Mouse (Mus musculus) limb, embryonic 13.5 days (tissue): ENCODE measurements around the gene Metap1. TPM values are rescaled to one million over a fixed set of nuclear protein-coding genes. Genes with fewer than 3 reads are reported as not detected.

Experiments used
- ATAC-seq: fragments of 200-750 bp; cut with Nextera tagmentation; 2 replicates; pipeline ENCODE4 v1.8.0; 2017; ENCODE audit warnings: low read depth, moderate number of reproducible peaks, moderate TSS enrichment; ENCODE audit not compliant: low FRiP score
- H3K27ac ChIP-seq: fragments of 300-500 bp; sonication (generic); 2 replicates; pipeline ENCODE4 v1.5.1; 2015; ENCODE audit warnings: inconsistent platforms, mild to moderate bottlenecking, moderate library complexity
- H3K27me3 ChIP-seq: fragments of 300-500 bp; sonication (generic); 2 replicates; pipeline ENCODE4 v1.6.1; 2015; ENCODE audit warnings: mild to moderate bottlenecking, inconsistent platforms
- H3K36me3 ChIP-seq: fragments of 300-500 bp; sonication (generic); 2 replicates; pipeline ENCODE4 v1.6.1; 2015; ENCODE audit warnings: inconsistent platforms, mild to moderate bottlenecking, moderate library complexity
- H3K4me1 ChIP-seq: fragments of 300-500 bp; sonication (generic); 2 replicates; pipeline ENCODE4 v1.6.1; 2015; ENCODE audit warnings: inconsistent platforms
- H3K4me2 ChIP-seq: fragments of 300-500 bp; sonication (generic); replicated peaks from 2 replicates; pipeline ENCODE4 v1.6.1; 2015; ENCODE audit warnings: inconsistent platforms, mild to moderate bottlenecking, moderate library complexity
- H3K4me3 ChIP-seq: fragments of 300-500 bp; sonication (generic); 2 replicates; pipeline ENCODE4 v1.5.1; 2015; ENCODE audit warnings: moderate library complexity, mild to moderate bottlenecking, inconsistent platforms
- H3K9ac ChIP-seq: fragments of 300-500 bp; sonication (generic); 2 replicates; pipeline ENCODE4 v1.6.1; 2015; ENCODE audit warnings: mild to moderate bottlenecking, inconsistent platforms
- H3K9me3 ChIP-seq: fragments of 300-500 bp; sonication (generic); 2 replicates; pipeline ENCODE4 v1.6.1; 2016; ENCODE audit warnings: inconsistent platforms
- WGBS: fragments of 180-500 bp; shearing (Covaris S2); methylation state at CpG from one replicate; pipeline ENCODE4 v1.1.7; 2015; 5-methylcytosine and 5-hydroxymethylcytosine counted together
- microRNA counts: library from miRNA; unstranded; fragments of <30 nt; microRNA quantifications from one replicate; lab custom pipeline; 2016
- microRNA-seq: library from miRNA; unstranded; fragments of <30 nt; microRNA quantifications from one replicate; pipeline ENCODE4, GENCODE M21; 2016
- polyA plus RNA-seq: library from polyadenylated mRNA; unstranded; fragments of >200 nt; fragmentation: Nextera tagmentation; extraction: Ambion mirVana; gene quantifications from 2 replicates; pipeline ENCODE4 v1.2.1, GENCODE M21; 2015

The Metap1 gene
- polyA plus RNA-seq, 1 experiment from 2014 or later, result 44.0 TPM

DNA sequence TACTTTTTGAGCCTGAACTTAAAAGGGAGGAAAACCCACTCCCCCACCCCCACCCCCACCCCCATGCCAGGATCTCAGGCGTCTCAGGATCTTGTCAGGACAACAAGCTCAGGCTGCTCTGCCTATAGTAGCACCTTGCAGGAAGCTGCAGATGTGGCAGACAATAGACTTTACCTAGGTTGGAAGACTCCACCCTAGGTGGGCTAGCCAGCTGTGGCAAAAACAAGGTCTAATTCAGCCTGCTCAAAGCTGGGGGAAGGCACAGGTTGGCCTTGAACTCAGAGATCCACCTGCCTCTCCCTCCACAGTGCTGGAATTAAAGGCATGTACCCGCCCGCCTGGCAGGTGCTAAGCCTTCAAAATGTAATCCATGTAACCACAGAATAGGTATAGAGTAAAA, 50.6 kb downstream of the Metap1 start:
- Histone ChIP-seq H3K4me3 (no peak overlapping the region), H3K4me1 (peaks cover 4% of the 10 kb centered on the region), H3K27ac (no peak overlapping the region), H3K4me2 (no peak overlapping the region), H3K36me3 (no peaks in the 10 kb centered on the region), H3K27me3 (no peaks in the 10 kb centered on the region), H3K9ac (no peak overlapping the region), H3K9me3 (no peaks in the 10 kb centered on the region)
- WGBS, result 66% methylated on average over 3 of the region's 3 CpGs
- ATAC-seq, result no peak

DNA sequence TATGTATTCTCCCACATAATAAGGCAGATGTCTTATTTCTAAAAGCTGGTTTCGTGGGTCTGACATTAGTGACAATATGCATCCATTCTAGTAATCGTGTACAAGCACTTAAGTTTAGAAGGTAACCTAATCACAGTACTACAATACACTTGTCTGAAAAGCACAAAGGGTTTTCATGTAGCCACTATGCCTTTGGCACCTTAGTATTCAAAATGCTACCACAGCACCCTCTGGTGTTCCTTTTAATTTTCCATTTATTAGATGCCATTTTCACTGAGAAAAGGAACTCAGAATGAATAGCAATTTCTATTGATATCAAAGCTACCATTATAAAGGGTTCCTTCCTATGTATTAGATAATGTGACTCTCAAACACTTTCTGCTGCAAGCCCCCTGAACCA, 57.5 kb downstream of the Metap1 start:
- Histone ChIP-seq H3K9me3 (no peaks in the 10 kb centered on the region), H3K36me3 (no peaks in the 10 kb centered on the region), H3K9ac (no peak overlapping the region), H3K4me2 (no peak overlapping the region), H3K27me3 (no peaks in the 10 kb centered on the region), H3K27ac (no peak overlapping the region), H3K4me3 (no peak overlapping the region), H3K4me1 (no peaks in the 10 kb centered on the region)
- WGBS, result 78% methylated on average over 2 of the region's 2 CpGs
- no peak for ATAC-seq

DNA sequence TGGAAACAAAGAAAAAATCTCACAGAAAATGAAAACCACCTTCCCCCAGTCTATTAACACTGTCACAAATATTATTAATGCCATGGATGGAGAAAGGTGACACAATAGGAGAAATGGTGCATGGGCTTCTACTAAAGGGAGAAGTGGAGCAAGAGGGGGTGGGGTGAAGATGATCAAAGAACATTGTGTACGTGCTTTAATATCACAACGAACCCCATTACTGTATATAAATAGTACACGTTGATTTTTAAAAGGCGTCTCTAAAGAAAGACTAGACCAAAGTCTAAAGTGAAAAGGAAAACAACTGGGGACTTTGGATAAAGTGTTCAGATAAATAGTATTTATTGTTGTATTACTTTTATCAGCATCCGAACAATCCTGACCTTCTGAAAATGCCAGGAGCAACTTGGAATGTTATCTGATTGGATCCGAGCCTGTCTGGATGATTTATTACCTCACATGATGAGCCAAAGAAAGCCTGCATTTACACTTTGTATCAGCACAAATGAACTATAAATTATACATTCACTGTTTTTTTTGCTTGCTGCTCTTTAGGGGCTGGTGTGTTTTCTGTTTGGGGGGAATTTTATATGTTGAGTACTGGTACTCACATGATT, 58.8 kb downstream of the Metap1 start:
- no peaks in the 10 kb centered on the region for H3K36me3 ChIP-seq
- H3K27ac ChIP-seq, result no peak overlapping the region
- no peak overlapping the region for H3K4me2 ChIP-seq
- no peaks in the 10 kb centered on the region for H3K4me1 ChIP-seq
- no peaks in the 10 kb centered on the region for H3K9me3 ChIP-seq
- no peak for ATAC-seq
- no peak overlapping the region for H3K9ac ChIP-seq
- H3K4me3 ChIP-seq, result no peak overlapping the region
- no peaks in the 10 kb centered on the region for H3K27me3 ChIP-seq
- WGBS, result 81% methylated on average over 6 of the region's 6 CpGs

DNA sequence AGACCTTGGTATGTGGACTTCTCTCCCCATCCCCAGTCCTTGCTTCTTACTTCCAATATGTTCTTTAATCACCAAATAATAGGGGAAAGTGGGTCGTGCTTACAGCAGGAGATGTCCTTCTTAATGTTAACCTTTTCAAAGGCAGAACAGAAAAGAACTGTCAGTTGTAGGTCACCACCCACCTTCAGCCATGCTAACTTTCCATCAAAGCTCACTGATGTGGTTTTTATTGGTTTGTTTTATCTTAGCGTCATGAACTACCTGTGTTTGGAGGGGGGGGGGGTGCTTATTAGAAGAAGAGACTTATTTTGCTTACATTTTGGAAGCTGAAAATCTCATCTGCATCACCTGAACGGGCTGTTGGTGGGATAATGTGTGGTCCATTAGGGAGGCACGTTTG, 65.1 kb downstream of the Metap1 start:
- no peak for ATAC-seq
- H3K36me3 ChIP-seq, result no peaks in the 10 kb centered on the region
- H3K4me2 ChIP-seq, result no peak overlapping the region

DNA sequence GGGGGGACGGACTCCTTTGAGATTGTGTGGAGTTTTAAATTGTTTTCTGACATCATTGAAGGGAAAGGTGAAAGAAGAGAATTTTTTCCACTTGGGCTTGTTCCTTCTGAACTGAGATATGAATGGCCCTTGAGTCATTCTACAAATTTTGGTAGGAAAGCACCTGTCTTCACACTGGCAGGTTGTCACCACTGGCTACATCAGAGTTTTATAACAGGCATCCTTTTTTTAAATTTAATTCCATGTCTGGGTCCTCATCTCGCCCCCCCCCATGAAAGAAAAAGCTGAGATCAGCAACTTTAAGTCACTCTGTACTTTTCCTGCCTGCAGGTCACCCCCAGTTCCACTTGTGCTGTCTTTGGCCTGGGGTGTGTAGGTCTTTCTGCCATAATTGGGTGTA, 65.7 kb downstream of the Metap1 start:
- 67% methylated on average over 2 of the region's 2 CpGs for WGBS
- Histone ChIP-seq H3K4me3 (no peak overlapping the region), H3K4me1 (no peaks in the 10 kb centered on the region), H3K27ac (no peak overlapping the region), H3K36me3 (no peaks in the 10 kb centered on the region), H3K9me3 (no peaks in the 10 kb centered on the region), H3K4me2 (no peak overlapping the region), H3K27me3 (no peaks in the 10 kb centered on the region), H3K9ac (no peak overlapping the region)
- ATAC-seq, result no peak

More for the DNA sequence above, 65.1 kb downstream of the Metap1 start:
- no peak overlapping the region for H3K9ac ChIP-seq
- H3K27ac ChIP-seq, result no peak overlapping the region
- no peak overlapping the region for H3K4me3 ChIP-seq
- no peaks in the 10 kb centered on the region for H3K27me3 ChIP-seq
- H3K9me3 ChIP-seq, result no peaks in the 10 kb centered on the region
- 63% methylated on average over 4 of the region's 4 CpGs for WGBS
- no peaks in the 10 kb centered on the region for H3K4me1 ChIP-seq

DNA sequence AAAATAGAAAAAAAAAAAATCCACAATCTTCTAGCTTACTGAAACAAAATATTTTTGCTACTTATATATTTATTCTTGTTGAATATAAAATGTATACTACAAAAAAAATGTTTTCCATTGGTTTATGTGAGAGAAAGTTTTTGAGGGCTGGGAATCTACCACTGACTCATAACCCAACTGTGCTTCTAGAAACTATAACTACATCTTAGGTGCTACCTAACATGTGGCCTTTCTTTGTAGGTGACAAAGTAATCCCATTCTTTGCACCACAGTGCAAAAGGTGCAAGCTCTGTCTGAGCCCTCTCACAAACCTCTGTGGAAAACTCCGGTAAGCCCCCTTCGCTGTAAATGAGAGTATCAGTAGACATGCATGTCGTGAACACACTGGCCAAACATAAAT, 68.9 kb downstream of the Metap1 start:
- Histone ChIP-seq H3K27ac (no peak overlapping the region), H3K9ac (no peak overlapping the region), H3K36me3 (no peaks in the 10 kb centered on the region), H3K4me3 (no peak overlapping the region), H3K4me1 (no peaks in the 10 kb centered on the region), H3K4me2 (no peak overlapping the region), H3K9me3 (no peaks in the 10 kb centered on the region), H3K27me3 (no peaks in the 10 kb centered on the region)
- no peak for ATAC-seq
- WGBS, result 91% methylated on average over 3 of the region's 3 CpGs

DNA sequence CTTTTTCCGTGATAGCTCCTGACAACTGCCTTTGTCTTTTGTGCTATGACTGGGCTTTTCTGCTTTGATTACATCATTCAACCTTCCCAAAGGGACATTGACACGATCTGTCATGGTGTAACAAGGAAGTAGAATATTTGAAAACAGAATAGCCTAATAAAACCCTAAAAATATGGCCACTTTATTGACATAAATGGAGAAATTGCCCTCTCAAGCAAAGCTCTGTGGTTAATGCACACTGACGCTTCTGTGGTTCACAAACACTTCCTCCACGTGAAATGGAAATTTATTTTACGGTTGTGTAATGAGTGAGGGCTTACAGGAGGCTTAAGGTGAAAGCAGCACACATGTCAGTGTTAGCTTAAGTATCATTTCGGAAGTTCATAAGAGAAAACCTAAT, 69.9 kb downstream of the Metap1 start:
- no peak overlapping the region for H3K4me2 ChIP-seq
- no peak overlapping the region for H3K4me3 ChIP-seq
- 37% methylated on average over 6 of the region's 6 CpGs for WGBS
- H3K4me1 ChIP-seq, result no peaks in the 10 kb centered on the region
- H3K27me3 ChIP-seq, result no peaks in the 10 kb centered on the region
- H3K9ac ChIP-seq, result no peak overlapping the region
- H3K36me3 ChIP-seq, result no peaks in the 10 kb centered on the region
- H3K9me3 ChIP-seq, result no peaks in the 10 kb centered on the region
- no peak overlapping the region for H3K27ac ChIP-seq
- ATAC-seq, result no peak

DNA sequence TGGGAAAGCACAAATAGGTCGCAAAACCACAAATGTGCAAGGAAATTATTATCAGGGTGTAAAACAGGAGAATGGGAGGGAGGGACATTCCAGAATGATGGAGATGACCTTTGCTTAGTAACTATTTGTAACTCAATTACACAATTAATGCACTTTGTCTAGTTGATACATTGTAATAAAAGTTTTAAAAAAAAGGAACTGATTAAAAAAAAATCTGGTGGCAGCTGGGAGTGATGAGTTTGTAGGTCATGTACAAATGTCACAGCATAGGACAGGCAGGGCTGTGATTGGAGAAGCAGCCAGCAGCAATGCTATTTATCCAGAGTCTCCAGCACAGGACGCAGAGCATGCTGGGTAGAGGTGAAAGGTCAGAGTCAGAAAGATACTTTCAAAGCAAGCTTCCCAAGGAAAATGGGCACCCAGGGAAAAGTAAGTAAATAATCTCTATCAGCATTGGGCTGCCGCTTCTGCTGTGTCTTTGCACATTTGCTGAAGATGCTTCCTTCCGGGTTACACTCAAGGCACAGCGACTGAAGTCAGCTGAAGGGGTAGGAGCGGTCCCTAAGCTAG, 74.1 kb downstream of the Metap1 start, which contains the start of gene Adh4:
Gene Adh4 (plus strand): TSS at position 346 of the 570 bp plus-strand sequence.
- no peak within 1 kb of the TSS for H3K9ac ChIP-seq
- no peaks in the 10 kb centered on the region for H3K4me1 ChIP-seq
- H3K9me3 ChIP-seq, result no peaks in the 10 kb centered on the region
- H3K27ac ChIP-seq, result no peak within 1 kb of the TSS
- H3K4me2 ChIP-seq, result no peak within 1 kb of the TSS
- H3K27me3 ChIP-seq, result no peaks in the 10 kb centered on the region
- no peaks in the 10 kb centered on the region for H3K36me3 ChIP-seq
- no peak within 1 kb of the TSS for H3K4me3 ChIP-seq
- 79% methylated on average over 6 of the region's 6 CpGs for WGBS
- no peak for ATAC-seq

DNA sequence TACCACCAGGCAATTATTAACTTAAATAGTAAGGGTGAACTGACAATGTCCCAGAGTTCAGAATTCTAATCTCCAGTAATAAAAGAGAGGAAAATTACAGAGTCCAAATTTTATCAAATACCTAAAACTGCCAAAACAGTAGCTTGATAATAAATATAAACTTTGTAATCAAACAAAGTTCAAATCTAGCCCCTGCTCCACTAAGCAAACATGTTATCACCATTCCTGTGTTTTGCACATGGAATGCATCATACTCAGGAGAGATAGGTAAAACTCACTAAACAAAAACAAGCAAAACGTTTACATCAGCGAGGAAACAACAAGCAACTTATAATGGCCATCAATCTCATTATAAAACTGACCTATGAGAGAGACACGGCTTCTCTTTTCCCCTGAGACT, 79.1 kb downstream of the Metap1 start:
- no peak for ATAC-seq
- Histone ChIP-seq H3K4me3 (no peak overlapping the region), H3K4me2 (no peak overlapping the region), H3K4me1 (no peaks in the 10 kb centered on the region), H3K27me3 (no peaks in the 10 kb centered on the region), H3K9me3 (no peaks in the 10 kb centered on the region), H3K36me3 (no peaks in the 10 kb centered on the region), H3K27ac (no peak overlapping the region), H3K9ac (no peak overlapping the region)
- 75% methylated on average over 3 of the region's 3 CpGs for WGBS

DNA sequence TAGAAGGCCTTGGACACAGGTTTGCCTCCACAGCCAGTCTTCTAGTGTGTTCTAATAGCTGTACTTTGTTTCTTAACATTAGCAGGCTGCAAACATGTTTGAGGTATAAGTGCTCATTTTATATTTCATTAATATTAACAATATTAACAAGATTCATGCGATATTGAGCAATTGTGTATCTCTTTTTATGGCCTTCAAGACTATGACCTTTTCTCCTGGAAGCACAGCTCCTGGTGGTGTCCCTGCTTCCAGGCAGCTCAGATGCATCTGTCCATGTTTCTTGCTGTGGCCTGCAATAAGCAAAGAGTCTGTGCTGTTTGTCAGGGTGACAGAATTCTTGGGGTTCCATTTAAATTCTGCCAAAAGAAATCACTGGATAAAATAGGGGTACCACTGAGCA, 79.7 kb downstream of the Metap1 start:
- H3K36me3 ChIP-seq, result no peaks in the 10 kb centered on the region
- no peak overlapping the region for H3K4me3 ChIP-seq
- no peak for ATAC-seq
- no peaks in the 10 kb centered on the region for H3K9me3 ChIP-seq
- no peaks in the 10 kb centered on the region for H3K4me1 ChIP-seq
- H3K4me2 ChIP-seq, result no peak overlapping the region
- 84% methylated on average over 1 of the region's 1 CpGs for WGBS
- no peaks in the 10 kb centered on the region for H3K27me3 ChIP-seq
- H3K27ac ChIP-seq, result no peak overlapping the region
- H3K9ac ChIP-seq, result no peak overlapping the region

MicroRNAs encoded within 50 kb of the gene (microRNA counts, 519-probe panel; counts per million panel counts)
- microRNA mmu-miR-1956 (lab: Ali Mortazavi, UCI), result not detected

Small RNA genes lying within 50 kb of the gene (microRNA-seq; reads per million reads assigned to microRNA genes)
- gene Mir1956, result not detected

Other genes starting within 250 kb of the Metap1 start
- 6.1 and 6.7 TPM in 2 replicates for gene Adh1, start 228.5 kb downstream of the Metap1 start, polyA plus RNA-seq
- not detected in 2 replicates for gene Adh6a, start 176.2 kb downstream of the Metap1 start, polyA plus RNA-seq
- gene Adh6b, start 147.7 kb downstream of the Metap1 start, polyA plus RNA-seq, result 0.80 and 1.1 TPM in 2 replicates
- gene Adh4, start 74.0 kb downstream of the Metap1 start, polyA plus RNA-seq, result not detected in 2 replicates
- 194 and 208 TPM in 2 replicates for gene Adh5, start 46.4 kb downstream of the Metap1 start, polyA plus RNA-seq
- 402 TPM in 2 replicates for gene Eif4e, start 36.7 kb upstream of the Metap1 start, polyA plus RNA-seq